Mouse (Mus musculus) activated CD4-positive, CD25-positive, alpha-beta regulatory T cell (primary cell): Measurements from ENCODE around the gene Jmjd1c. TPM values are rescaled to one million over a fixed set of nuclear protein-coding genes. Genes with fewer than 3 reads are reported as not detected.

ENCODE experiments used
- polyA plus RNA-seq, 2 experiments: library from polyadenylated mRNA; unstranded; fragments of 100-300 nt; shearing (Covaris generic); gene quantifications; one replicate each; pipeline ENCODE4 v1.2.1; 2017

Jmjd1c gene
- 10 to 100 TPM; 60.4 to 63.1 TPM for polyA plus RNA-seq

DNA sequence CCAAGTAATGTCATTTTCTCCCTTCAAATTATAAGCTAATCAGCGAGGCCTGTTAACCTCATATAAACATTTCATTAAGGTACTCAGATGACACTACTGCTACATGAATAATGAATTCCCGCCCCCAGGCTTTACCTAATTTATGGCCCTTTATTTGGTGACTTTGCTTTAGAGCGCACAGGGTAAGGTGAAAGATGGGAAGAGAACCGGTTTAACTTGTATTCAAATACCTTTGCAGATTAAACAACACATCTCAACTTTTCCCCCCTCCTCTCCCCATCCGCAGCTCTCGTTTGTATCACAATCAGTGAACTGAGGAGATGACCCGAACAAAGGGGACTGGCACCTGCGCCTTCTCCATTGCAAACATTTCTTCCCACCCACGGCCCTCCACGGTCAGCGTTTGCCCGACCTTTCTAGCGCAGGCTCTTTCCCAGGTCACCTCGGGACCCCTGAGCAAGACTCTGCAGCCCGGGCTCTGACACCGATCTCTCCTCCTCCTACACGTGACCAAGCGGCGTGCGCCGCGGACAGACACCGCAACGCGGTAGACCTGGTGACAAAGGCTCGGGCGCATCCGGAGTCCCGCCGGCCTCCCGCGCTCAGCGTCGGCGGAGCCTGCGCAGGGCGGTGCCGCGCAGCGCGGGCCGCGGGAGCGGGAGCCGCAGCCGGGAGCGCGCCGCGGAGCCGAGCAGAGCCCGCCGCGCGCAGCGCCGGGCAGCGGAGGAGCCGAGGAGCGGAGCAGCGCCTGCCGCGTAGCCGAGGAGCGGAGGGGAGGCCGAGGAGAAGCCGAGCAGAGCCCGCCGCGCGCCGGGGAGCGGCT is at the start of gene Jmjd1c:
Jmjd1c (plus strand) TSS at position 328 of the 823 bp plus-strand sequence.

DNA sequence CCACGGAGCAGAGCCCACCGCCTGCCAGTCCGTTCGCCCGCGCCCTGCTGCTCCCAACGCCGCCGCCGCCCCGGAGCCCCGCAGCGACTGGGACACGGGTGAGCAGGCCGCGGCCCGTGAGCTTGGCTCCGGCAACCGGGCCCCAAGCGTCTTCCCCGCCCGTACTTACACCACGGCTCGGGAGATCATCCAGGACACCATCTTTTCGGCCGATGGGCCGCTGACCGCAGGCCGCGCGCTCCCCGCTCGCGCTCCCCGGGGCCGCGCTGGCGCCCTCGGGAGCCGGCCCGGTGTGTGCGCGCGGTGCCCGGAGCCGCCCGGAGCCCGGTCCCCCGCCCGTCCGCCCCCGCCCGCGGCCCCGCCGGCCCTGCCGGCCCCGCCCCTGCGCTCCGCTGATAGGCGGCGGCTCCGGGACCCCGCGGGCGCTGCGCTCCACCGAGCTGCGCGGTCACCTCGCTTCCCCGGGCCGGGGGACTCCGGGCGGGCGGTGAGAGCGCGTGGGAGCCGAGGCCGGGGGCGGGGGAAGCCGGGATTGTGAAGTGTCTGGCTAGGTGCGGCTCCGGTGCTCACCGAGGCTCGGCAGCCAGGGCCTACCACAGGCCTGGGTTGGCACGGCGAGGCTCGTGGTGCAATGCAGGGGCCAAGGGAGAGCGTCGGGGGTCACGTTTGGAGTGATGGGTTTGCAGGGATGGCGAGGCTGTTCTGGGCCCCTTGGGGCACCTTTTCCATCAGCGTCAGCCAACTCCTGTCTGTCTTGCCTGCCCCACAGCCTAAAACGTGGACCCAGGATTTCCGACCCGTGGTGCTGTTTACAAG is 904 bp downstream of the Jmjd1c start, which contains the start of gene Reep3:
Reep3 (minus strand) TSS at position 325 of the 816 bp plus-strand sequence.

DNA sequence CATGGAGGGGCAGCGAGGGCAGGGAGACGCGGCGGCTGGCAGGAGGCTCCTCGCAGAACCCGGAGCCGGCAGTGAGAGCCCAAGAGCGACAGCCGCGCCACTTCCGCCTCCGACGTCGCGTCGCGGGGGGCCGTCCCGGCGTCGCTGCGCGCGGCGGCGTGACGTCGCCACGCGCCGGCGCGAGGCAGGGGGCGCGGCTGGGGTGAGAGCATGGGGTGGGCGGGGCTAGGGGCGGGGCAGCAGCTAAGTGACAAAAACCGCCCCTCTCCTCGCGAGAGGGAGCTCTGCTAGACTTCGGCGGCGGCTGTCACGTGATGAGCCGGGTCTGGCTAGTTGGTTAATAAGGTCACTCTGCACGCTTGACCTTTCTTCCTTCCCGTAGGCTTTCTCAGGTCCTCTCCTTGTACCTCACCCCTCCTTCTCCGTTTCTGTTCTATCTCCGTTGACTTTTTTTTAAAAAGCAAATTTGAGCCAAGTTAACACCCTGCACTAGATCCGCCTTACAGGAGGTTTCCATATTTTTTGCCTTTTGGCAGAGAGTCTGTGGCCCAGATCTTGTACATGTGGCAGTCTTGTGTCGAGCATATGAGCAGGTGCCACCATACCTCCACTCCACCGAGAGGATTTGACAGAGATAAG is 189.4 kb downstream of the Jmjd1c start, which contains the start of gene Nrbf2:
Nrbf2 (minus strand) TSS at position 130 of the 639 bp plus-strand sequence.

Other genes with a start within 250 kb of the Jmjd1c start
- 10 to 100 TPM; 26.9 to 36.1 TPM for gene Reep3, start 820 bp downstream of the Jmjd1c start, polyA plus RNA-seq
- 10 to 100 TPM; 57.5 to 61.0 TPM for gene Nrbf2, start 189.2 kb downstream of the Jmjd1c start, polyA plus RNA-seq